Mouse (Mus musculus): ENCODE measurements around the gene Trp73. TPM values are rescaled to one million over a fixed set of nuclear protein-coding genes. Genes with fewer than 3 reads are reported as not detected.

Gene Trp73
- total RNA-seq, 1 experiment = 2.6 TPM

DNA sequence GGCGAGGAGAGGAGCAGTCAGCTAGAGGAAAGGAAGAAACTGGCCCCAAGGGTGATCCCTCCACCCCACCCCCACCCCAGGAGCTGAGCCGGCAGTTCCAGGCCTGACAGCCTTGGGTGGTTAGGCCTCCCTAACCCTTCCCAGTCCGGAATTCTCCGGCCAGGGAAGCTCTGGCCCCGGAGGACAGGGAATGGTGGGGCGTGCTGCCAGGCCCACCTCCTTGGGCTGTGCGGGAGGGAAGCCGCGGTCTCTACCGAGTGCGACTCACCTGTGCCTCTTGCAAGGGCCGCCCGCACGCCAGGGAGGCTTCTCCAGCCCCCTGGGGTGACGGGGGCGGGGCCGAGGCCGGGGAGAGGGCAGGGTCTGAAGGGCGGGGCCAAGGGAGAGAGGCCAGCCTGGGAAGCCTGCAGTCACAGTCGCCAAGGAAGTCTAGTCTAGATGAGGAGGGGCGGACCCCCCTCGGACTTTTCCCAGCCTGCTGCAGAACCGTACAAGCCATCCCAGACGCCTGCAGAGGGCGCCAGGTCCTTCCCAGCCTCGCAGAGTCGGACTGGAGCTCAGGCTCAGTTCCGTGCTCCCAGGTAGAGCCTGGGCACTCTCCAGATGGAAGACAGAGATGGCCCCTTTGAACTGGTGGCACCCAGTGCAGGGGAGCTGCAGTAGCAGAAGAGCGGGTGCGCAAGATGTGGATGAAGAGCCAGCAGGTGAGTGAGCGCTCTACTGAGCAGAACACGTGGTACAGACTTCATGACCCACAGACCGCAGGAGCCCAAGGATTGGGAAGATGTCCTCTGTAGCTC, 114.2 kb downstream of the Trp73 start, which contains the start of gene Smim1:
Smim1 (minus strand) TSS at position 590 of the 800 bp plus-strand sequence.
- Histone ChIP-seq H3K36me3 (ENCODE audit: control insufficient read depth, insufficient read depth, low read length, poor library complexity, severe bottlenecking) (peaks cover 10% of the 10 kb centered on the region), H3K9ac (ENCODE audit: insufficient read depth, low read depth, low read length, poor library complexity, severe bottlenecking) (peak within 1 kb of the TSS; percentile 49; the same call in 1 of the 2 replicates), H3K27ac (ENCODE audit: insufficient read depth, low read depth, low read length, poor library complexity, severe bottlenecking) (no peak within 1 kb of the TSS), H3K4me1 (ENCODE audit: control insufficient read depth in 2 of 2, insufficient read depth in 2 of 2, low read length in 2 of 2, poor library complexity in 1 of 2) (peaks cover 0 to 4% of the 10 kb centered on the region in 2 experiments; a peak in 1 of 4 replicates), H3K4me3 (ENCODE audit: insufficient read depth in 1 of 2, low read depth in 1 of 2, low read length in 2 of 2, poor library complexity in 1 of 2, severe bottlenecking in 1 of 2) (peak within 1 kb of the TSS; percentile 31 to 56; a peak in 3 of 4 replicates), H3K9me3 (ENCODE audit: control insufficient read depth, insufficient read depth, low read depth, low read length) (no peaks in the 10 kb centered on the region)
- peak; percentile 89 for DNase-seq (ENCODE audit: low read depth, low spot score)
- in situ Hi-C loops (cut with MboI; ENCODE audit: low sequenced_read_pairs in 2 of 2, unreplicated experiment in 2 of 2) = no loop called here
- no peak for TF ChIP-seq HCFC1 (IDR thresholded peaks at IDR 0.05; ENCODE audit: borderline replicate concordance, insufficient read depth, low read length)
- TF ChIP-seq ZC3H11A (IDR thresholded peaks at IDR 0.05; ENCODE audit: borderline replicate concordance, low read depth, low read length) = no peak
- TF ChIP-seq CHD2 (IDR thresholded peaks at IDR 0.05; ENCODE audit: low read depth, low read length) = no peak
- no peak for TF ChIP-seq MAFK (IDR thresholded peaks at IDR 0.05; ENCODE audit: insufficient read depth, low read depth, low read length)
- TF ChIP-seq ZNF384 (IDR thresholded peaks at IDR 0.05; ENCODE audit: low read depth, low read length) = no peak

DNA sequence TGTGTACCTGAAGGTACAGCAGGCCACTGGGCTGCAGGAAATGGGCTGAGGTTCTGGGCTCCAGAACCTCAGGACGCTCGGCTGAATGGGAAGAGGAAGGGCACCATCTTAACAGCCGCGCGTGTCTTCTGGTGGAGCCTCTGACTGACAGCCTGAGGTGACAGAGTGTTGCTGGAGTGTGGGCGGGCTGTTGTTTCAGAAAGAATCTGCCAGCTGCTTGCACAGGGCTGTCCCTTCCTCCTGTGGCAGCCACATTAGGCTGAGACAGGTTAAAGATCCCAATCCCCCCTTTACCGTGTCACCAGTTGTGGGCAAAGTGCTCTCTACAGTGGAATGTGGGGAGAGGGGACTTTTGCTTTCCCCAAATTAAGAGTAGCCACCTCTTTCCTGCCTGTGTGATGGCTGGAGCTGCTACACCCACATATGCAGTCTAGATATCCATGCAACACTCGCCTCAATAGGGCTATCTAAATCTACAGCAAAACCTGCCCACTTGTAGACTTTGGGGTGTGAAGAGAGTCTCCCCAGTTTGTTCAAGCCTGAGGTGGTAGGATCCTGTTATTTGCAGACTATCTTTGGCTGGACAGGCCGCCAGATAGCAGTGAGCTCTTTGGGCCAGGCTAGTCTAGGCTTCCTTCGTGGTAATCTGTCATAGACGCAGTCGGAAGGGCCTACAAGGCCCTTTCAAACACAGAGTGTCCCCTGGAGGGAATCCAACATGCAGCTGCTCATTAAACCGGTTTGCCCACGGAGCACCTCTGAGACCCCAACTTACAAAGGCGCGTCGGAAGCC, 115.1 kb downstream of the Trp73 start:
- in situ Hi-C loops (cut with MboI; ENCODE audit: low sequenced_read_pairs in 2 of 2, unreplicated experiment in 2 of 2) = no loop called here
- H3K4me1 ChIP-seq (ENCODE audit: control insufficient read depth in 2 of 2, insufficient read depth in 2 of 2, low read length in 2 of 2, poor library complexity in 1 of 2) = peaks cover 0 to 4% of the 10 kb centered on the region in 2 experiments; a peak in 1 of 4 replicates

DNA sequence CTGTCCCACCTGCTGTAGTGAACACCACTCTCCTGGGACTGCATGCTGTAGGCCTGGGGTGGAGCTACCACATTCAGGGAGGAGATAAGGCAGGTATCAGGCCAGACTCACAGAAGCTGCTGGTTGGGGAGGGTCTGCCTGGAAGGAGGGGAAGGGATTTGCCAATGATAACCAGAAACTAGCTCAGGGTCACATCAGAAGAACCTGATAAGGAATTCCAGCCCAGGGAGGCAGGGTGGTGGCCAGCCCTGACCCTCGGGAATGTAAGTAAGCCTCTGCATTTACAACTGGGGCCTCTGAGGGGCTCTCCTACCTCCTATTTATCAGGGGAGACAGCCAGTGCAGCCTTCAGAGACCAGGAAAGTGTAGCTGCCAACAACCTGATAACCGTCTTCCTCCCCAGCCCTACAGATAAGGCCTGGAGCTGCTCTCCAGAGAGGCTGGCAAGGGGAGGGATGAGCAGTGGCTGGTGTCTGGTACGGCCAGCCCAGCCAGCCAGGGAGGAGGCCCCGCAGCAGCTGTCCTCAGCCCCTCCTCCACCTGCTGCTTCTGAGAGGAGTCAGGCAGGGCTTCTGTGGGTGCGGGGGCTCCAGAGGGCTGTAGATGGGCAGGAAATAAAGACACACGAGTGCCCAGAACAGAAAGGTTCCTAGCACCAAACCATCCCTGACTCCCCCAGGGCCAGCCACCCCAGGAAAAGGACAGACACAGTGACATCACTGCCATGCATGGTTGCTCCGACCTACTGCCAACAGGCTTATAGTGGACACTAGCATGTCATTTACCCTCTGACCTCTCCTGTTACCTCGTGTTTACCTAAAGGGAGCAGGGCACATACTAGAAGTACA, 116.0 kb downstream of the Trp73 start:
- TF ChIP-seq ZNF384 (IDR thresholded peaks at IDR 0.05; ENCODE audit: low read depth, low read length) = no peak
- no peak for TF ChIP-seq CHD2 (IDR thresholded peaks at IDR 0.05; ENCODE audit: low read depth, low read length)
- TF ChIP-seq HCFC1 (IDR thresholded peaks at IDR 0.05; ENCODE audit: borderline replicate concordance, insufficient read depth, low read length) = no peak
- no peak for TF ChIP-seq MAFK (IDR thresholded peaks at IDR 0.05; ENCODE audit: insufficient read depth, low read depth, low read length)
- TF ChIP-seq ZC3H11A (IDR thresholded peaks at IDR 0.05; ENCODE audit: borderline replicate concordance, low read depth, low read length) = no peak
- no peak overlapping the region for H3K4me3 ChIP-seq (ENCODE audit: insufficient read depth in 1 of 2, low read depth in 1 of 2, low read length in 2 of 2, poor library complexity in 1 of 2, severe bottlenecking in 1 of 2)
- in situ Hi-C loops (cut with MboI; ENCODE audit: low sequenced_read_pairs in 2 of 2, unreplicated experiment in 2 of 2) = no loop called here
- H3K36me3 ChIP-seq (ENCODE audit: control insufficient read depth, insufficient read depth, low read length, poor library complexity, severe bottlenecking) = peaks cover 28% of the 10 kb centered on the region
- H3K4me1 ChIP-seq (ENCODE audit: control insufficient read depth in 2 of 2, insufficient read depth in 2 of 2, low read length in 2 of 2, poor library complexity in 1 of 2) = peaks cover 0 to 4% of the 10 kb centered on the region in 2 experiments; a peak in 1 of 4 replicates
- no peak overlapping the region for H3K9ac ChIP-seq (ENCODE audit: insufficient read depth, low read depth, low read length, poor library complexity, severe bottlenecking)
- DNase-seq (ENCODE audit: low read depth, low spot score) = no peak
- H3K27ac ChIP-seq (ENCODE audit: insufficient read depth, low read depth, low read length, poor library complexity, severe bottlenecking) = no peak overlapping the region
- no peaks in the 10 kb centered on the region for H3K9me3 ChIP-seq (ENCODE audit: control insufficient read depth, insufficient read depth, low read depth, low read length)

More for the DNA sequence above, 115.1 kb downstream of the Trp73 start:
- no peaks in the 10 kb centered on the region for H3K9me3 ChIP-seq (ENCODE audit: control insufficient read depth, insufficient read depth, low read depth, low read length)
- TF ChIP-seq HCFC1 (IDR thresholded peaks at IDR 0.05; ENCODE audit: borderline replicate concordance, insufficient read depth, low read length) (no peak), CHD2 (IDR thresholded peaks at IDR 0.05; ENCODE audit: low read depth, low read length) (no peak), MAFK (IDR thresholded peaks at IDR 0.05; ENCODE audit: insufficient read depth, low read depth, low read length) (no peak), ZC3H11A (IDR thresholded peaks at IDR 0.05; ENCODE audit: borderline replicate concordance, low read depth, low read length) (no peak), ZNF384 (IDR thresholded peaks at IDR 0.05; ENCODE audit: low read depth, low read length) (no peak)
- no peak overlapping the region for H3K4me3 ChIP-seq (ENCODE audit: insufficient read depth in 1 of 2, low read depth in 1 of 2, low read length in 2 of 2, poor library complexity in 1 of 2, severe bottlenecking in 1 of 2)
- no peak overlapping the region for H3K9ac ChIP-seq (ENCODE audit: insufficient read depth, low read depth, low read length, poor library complexity, severe bottlenecking)
- no peak overlapping the region for H3K27ac ChIP-seq (ENCODE audit: insufficient read depth, low read depth, low read length, poor library complexity, severe bottlenecking)
- no peak for DNase-seq (ENCODE audit: low read depth, low spot score)
- H3K36me3 ChIP-seq (ENCODE audit: control insufficient read depth, insufficient read depth, low read length, poor library complexity, severe bottlenecking) = peaks cover 19% of the 10 kb centered on the region

DNA sequence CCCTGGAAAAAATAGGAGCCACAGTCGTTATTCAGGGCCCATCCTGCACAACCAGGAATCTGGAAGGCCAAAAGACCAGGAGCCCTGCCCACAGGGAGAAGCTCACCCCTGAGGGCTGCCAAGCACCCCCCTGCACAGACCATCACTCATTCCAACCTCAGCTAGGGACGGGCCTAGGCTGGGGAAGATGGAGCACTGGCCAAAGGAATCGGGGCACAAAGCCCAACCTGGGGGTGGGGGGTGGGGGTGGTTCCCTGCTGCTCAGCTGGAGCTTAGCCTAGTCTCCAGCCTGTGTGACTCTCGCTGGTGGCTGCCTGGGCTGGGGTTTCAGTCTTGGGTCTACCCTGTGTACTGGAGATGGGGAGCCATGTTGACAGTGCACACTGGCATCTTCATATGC, 117.2 kb downstream of the Trp73 start:
- TF ChIP-seq CHD2 (IDR thresholded peaks at IDR 0.05; ENCODE audit: low read depth, low read length) (no peak), HCFC1 (IDR thresholded peaks at IDR 0.05; ENCODE audit: borderline replicate concordance, insufficient read depth, low read length) (no peak), ZC3H11A (IDR thresholded peaks at IDR 0.05; ENCODE audit: borderline replicate concordance, low read depth, low read length) (no peak), MAFK (IDR thresholded peaks at IDR 0.05; ENCODE audit: insufficient read depth, low read depth, low read length) (no peak), ZNF384 (IDR thresholded peaks at IDR 0.05; ENCODE audit: low read depth, low read length) (no peak)
- Histone ChIP-seq H3K36me3 (ENCODE audit: control insufficient read depth, insufficient read depth, low read length, poor library complexity, severe bottlenecking) (peaks cover 39% of the 10 kb centered on the region), H3K4me3 (ENCODE audit: insufficient read depth in 1 of 2, low read depth in 1 of 2, low read length in 2 of 2, poor library complexity in 1 of 2, severe bottlenecking in 1 of 2) (no peak overlapping the region), H3K27ac (ENCODE audit: insufficient read depth, low read depth, low read length, poor library complexity, severe bottlenecking) (no peak overlapping the region), H3K4me1 (ENCODE audit: control insufficient read depth in 2 of 2, insufficient read depth in 2 of 2, low read length in 2 of 2, poor library complexity in 1 of 2) (peaks cover 0 to 4% of the 10 kb centered on the region in 2 experiments; a peak in 1 of 4 replicates), H3K9ac (ENCODE audit: insufficient read depth, low read depth, low read length, poor library complexity, severe bottlenecking) (no peak overlapping the region), H3K9me3 (ENCODE audit: control insufficient read depth, insufficient read depth, low read depth, low read length) (no peaks in the 10 kb centered on the region)
- no peak for DNase-seq (ENCODE audit: low read depth, low spot score)
- in situ Hi-C loops (cut with MboI; ENCODE audit: low sequenced_read_pairs in 2 of 2, unreplicated experiment in 2 of 2) = no loop called here
